Mouse (Mus musculus) midbrain, postnatal 0 days (tissue): ENCODE measurements at regions not wholly inside any gene's neighbourhood (a gene's known extent, or its start where the extent isn't known, plus 50 kb on each side); places are given as distances from the start of the nearest gene placed in this dataset.

Source experiments
- ATAC-seq: fragments of 200-750 bp; cut with Nextera tagmentation; 2 replicates; pipeline ENCODE4 v1.8.0; 2017; ENCODE audit warnings: moderate number of reproducible peaks, mild to moderate bottlenecking, moderate TSS enrichment, moderate library complexity; ENCODE audit not compliant: low FRiP score
- DNase-seq: peaks from one replicate; pipeline ENCODE4 v3.0.0-alpha.2; 2015; ENCODE audit warnings: low spot score
- H3K27ac ChIP-seq: fragments of 300-500 bp; sonication (generic); 2 replicates; pipeline ENCODE4 v1.5.1; 2014; ENCODE audit warnings: low read depth, mild to moderate bottlenecking, low read length, mixed read lengths
- H3K27me3 ChIP-seq: fragments of 300-500 bp; sonication (generic); 2 replicates; pipeline ENCODE4 v1.6.1; 2014; ENCODE audit warnings: low read length, control low read depth, mixed read lengths; ENCODE audit not compliant: insufficient read depth
- H3K36me3 ChIP-seq: fragments of 300-500 bp; sonication (generic); 2 replicates; pipeline ENCODE4 v1.6.1; 2014; ENCODE audit warnings: low read length, control low read depth, mixed read lengths; ENCODE audit not compliant: insufficient read depth
- H3K4me1 ChIP-seq: fragments of 300-500 bp; sonication (generic); 2 replicates; pipeline ENCODE4 v1.6.1; 2014; ENCODE audit warnings: mild to moderate bottlenecking, control low read depth, antibody characterized with exemption, low read length, mixed read lengths; ENCODE audit not compliant: insufficient read depth
- H3K4me2 ChIP-seq: fragments of 300-500 bp; sonication (generic); 2 replicates; pipeline ENCODE4 v1.6.1; 2014; ENCODE audit warnings: low read depth, mild to moderate bottlenecking, low read length, mixed read lengths; ENCODE audit not compliant: poor library complexity, severe bottlenecking
- H3K4me3 ChIP-seq: fragments of 300-500 bp; sonication (generic); 2 replicates; pipeline ENCODE4 v1.5.1; 2014; ENCODE audit warnings: low read depth, mild to moderate bottlenecking, low read length, moderate library complexity
- H3K9ac ChIP-seq: fragments of 300-500 bp; sonication (generic); replicated peaks from 2 replicates; pipeline ENCODE4 v1.6.1; 2014; ENCODE audit warnings: mild to moderate bottlenecking, low read length, moderate library complexity, mixed read lengths; ENCODE audit not compliant: poor library complexity, severe bottlenecking
- H3K9me3 ChIP-seq: fragments of 300-500 bp; sonication (generic); 2 replicates; pipeline ENCODE4 v1.6.1; 2016; ENCODE audit warnings: low read length, control low read depth
- CTCF ChIP-seq: IDR thresholded peaks from 2 replicates; pipeline ENCODE4 v1.5.1; 2016; ENCODE audit warnings: antibody characterized with exemption, mild to moderate bottlenecking
- WGBS: fragments of 180-500 bp; shearing (Covaris S2); extraction: QIAGEN DNeasy Blood & Tissue Kit; methylation state at CpG from one replicate; pipeline ENCODE4 v1.1.7; 2014; 5-methylcytosine and 5-hydroxymethylcytosine counted together

- no peaks in the 10 kb centered on the region for H3K4me1 ChIP-seq
- 92% methylated on average over 1 of the region's 1 CpGs for WGBS
- no peaks in the 10 kb centered on the region for H3K36me3 ChIP-seq
- no peak overlapping the region for H3K4me3 ChIP-seq
- no peak for ATAC-seq
- no peak overlapping the region for H3K4me2 ChIP-seq
- no peak overlapping the region for H3K27ac ChIP-seq
- H3K27me3 ChIP-seq = no peaks in the 10 kb centered on the region
- no peaks in the 10 kb centered on the region for H3K9me3 ChIP-seq
- no peak overlapping the region for H3K9ac ChIP-seq
- no peak for TF ChIP-seq CTCF
- DNase-seq = no peak
These were observed 793.2 kb upstream of the Fat3 start for GRCm38 (mm10) chr9:17294327-17294726.

- no peak overlapping the region for H3K27ac ChIP-seq
- no peak for TF ChIP-seq CTCF
- no peaks in the 10 kb centered on the region for H3K4me1 ChIP-seq
- H3K4me3 ChIP-seq = no peak overlapping the region
- peak; percentile 28 for DNase-seq
- no peak for ATAC-seq
- 55% methylated on average over 6 of the region's 6 CpGs for WGBS
- H3K36me3 ChIP-seq = no peaks in the 10 kb centered on the region
- no peak overlapping the region for H3K4me2 ChIP-seq
- H3K9me3 ChIP-seq = no peaks in the 10 kb centered on the region
- no peaks in the 10 kb centered on the region for H3K27me3 ChIP-seq
- no peak overlapping the region for H3K9ac ChIP-seq
These were observed 787.9 kb upstream of the Fat3 start for GRCm38 (mm10) chr9:17288790-17289596.

- Histone ChIP-seq H3K4me1 (no peaks in the 10 kb centered on the region), H3K27me3 (no peaks in the 10 kb centered on the region), H3K9me3 (no peaks in the 10 kb centered on the region), H3K4me2 (no peak overlapping the region), H3K36me3 (no peaks in the 10 kb centered on the region), H3K9ac (no peak overlapping the region), H3K27ac (no peak overlapping the region), H3K4me3 (no peak overlapping the region)
- no peak for DNase-seq
- no peak for ATAC-seq
- TF ChIP-seq CTCF = no peak
- WGBS = 80% methylated on average over 4 of the region's 4 CpGs
These were observed 778.4 kb upstream of the Fat3 start for GRCm38 (mm10) chr9:17279334-17279990.

- ATAC-seq (no peak), DNase-seq (no peak)
- WGBS = 71% methylated on average over 2 of the region's 2 CpGs
- Histone ChIP-seq H3K9me3 (no peaks in the 10 kb centered on the region), H3K27ac (no peak overlapping the region), H3K36me3 (no peaks in the 10 kb centered on the region), H3K4me1 (no peaks in the 10 kb centered on the region), H3K4me3 (no peak overlapping the region), H3K27me3 (no peaks in the 10 kb centered on the region), H3K4me2 (no peak overlapping the region), H3K9ac (no peak overlapping the region)
- TF ChIP-seq CTCF = no peak
These were observed 771.5 kb upstream of the Fat3 start for GRCm38 (mm10) chr9:17272616-17273015.

- no peak for ATAC-seq
- H3K4me3 ChIP-seq = no peak overlapping the region
- WGBS = 26% methylated on average over 1 of the region's 1 CpGs
These were observed 768.5 kb upstream of the Fat3 start for GRCm38 (mm10) chr9:17269624-17270023.

GRCm38 (mm10) chr9:17257148-17257547 lies 756.1 kb upstream of the Fat3 start:
- Histone ChIP-seq H3K4me2 (no peak overlapping the region), H3K27me3 (no peaks in the 10 kb centered on the region), H3K27ac (no peak overlapping the region), H3K4me3 (no peak overlapping the region), H3K36me3 (no peaks in the 10 kb centered on the region), H3K4me1 (no peaks in the 10 kb centered on the region), H3K9ac (no peak overlapping the region), H3K9me3 (no peaks in the 10 kb centered on the region)
- WGBS = 76% methylated on average over 1 of the region's 1 CpGs
- DNase-seq = no peak
- no peak for TF ChIP-seq CTCF
- ATAC-seq = no peak

More at GRCm38 (mm10) chr9:17269624-17270023, 768.5 kb upstream of the Fat3 start:
- H3K4me2 ChIP-seq = no peak overlapping the region
- H3K27me3 ChIP-seq = no peaks in the 10 kb centered on the region
- H3K9ac ChIP-seq = no peak overlapping the region
- no peaks in the 10 kb centered on the region for H3K36me3 ChIP-seq
- H3K9me3 ChIP-seq = no peaks in the 10 kb centered on the region
- peak; percentile 79 for DNase-seq
- no peak overlapping the region for H3K27ac ChIP-seq
- H3K4me1 ChIP-seq = no peaks in the 10 kb centered on the region
- peak; percentile 67 for TF ChIP-seq CTCF
